Mouse (Mus musculus): Measurements from ENCODE around the gene Sorcs3. TPM values are rescaled to one million over a fixed set of nuclear protein-coding genes. Genes with fewer than 3 reads are reported as not detected.

Sorcs3 gene
- total RNA-seq, 1 experiment from 2014 or later, result not detected

GRCm38 (mm10) chr19:48782024-48782721 lies 576.3 kb downstream of the Sorcs3 start:
- no peak for ATAC-seq (replicated peaks; ENCODE audit: low read depth, poor library complexity, severe bottlenecking)

GRCm38 (mm10) chr19:48787269-48787668 lies 581.4 kb downstream of the Sorcs3 start:
- no peak for ATAC-seq (replicated peaks; ENCODE audit: low read depth, poor library complexity, severe bottlenecking)

GRCm38 (mm10) chr19:48804546-48804945 lies 598.7 kb downstream of the Sorcs3 start:
- no peak for ATAC-seq (replicated peaks; ENCODE audit: low read depth, poor library complexity, severe bottlenecking)

- ATAC-seq (replicated peaks; ENCODE audit: low read depth, poor library complexity, severe bottlenecking), result no peak
Measured at GRCm38 (mm10) chr19:48811541-48811940, 605.7 kb downstream of the Sorcs3 start.

GRCm38 (mm10) chr19:48813823-48814222 lies 608.0 kb downstream of the Sorcs3 start:
- no peak for ATAC-seq (replicated peaks; ENCODE audit: low read depth, poor library complexity, severe bottlenecking)

GRCm38 (mm10) chr19:48815064-48815463 lies 609.2 kb downstream of the Sorcs3 start:
- no peak for ATAC-seq (replicated peaks; ENCODE audit: low read depth, poor library complexity, severe bottlenecking)

- no peak for ATAC-seq (replicated peaks; ENCODE audit: low read depth, poor library complexity, severe bottlenecking)
Measured at GRCm38 (mm10) chr19:48820493-48821282, 614.9 kb downstream of the Sorcs3 start.

- no peak for ATAC-seq (replicated peaks; ENCODE audit: low read depth, poor library complexity, severe bottlenecking)
Measured at GRCm38 (mm10) chr19:48821283-48821715, 615.5 kb downstream of the Sorcs3 start.

GRCm38 (mm10) chr19:48834342-48834741 lies 628.5 kb downstream of the Sorcs3 start:
- no peak for ATAC-seq (replicated peaks; ENCODE audit: low read depth, poor library complexity, severe bottlenecking)

- no peak for ATAC-seq (replicated peaks; ENCODE audit: low read depth, poor library complexity, severe bottlenecking)
Measured at GRCm38 (mm10) chr19:48839418-48839817, 633.6 kb downstream of the Sorcs3 start.

- ATAC-seq (replicated peaks; ENCODE audit: low read depth, poor library complexity, severe bottlenecking), result no peak
Measured at GRCm38 (mm10) chr19:48847700-48848099, 641.9 kb downstream of the Sorcs3 start.

- no peak for ATAC-seq (replicated peaks; ENCODE audit: low read depth, poor library complexity, severe bottlenecking)
Measured at GRCm38 (mm10) chr19:48850466-48850865, 644.6 kb downstream of the Sorcs3 start.
